Mouse (Mus musculus): ENCODE data around the gene Dchs1.

DNA sequence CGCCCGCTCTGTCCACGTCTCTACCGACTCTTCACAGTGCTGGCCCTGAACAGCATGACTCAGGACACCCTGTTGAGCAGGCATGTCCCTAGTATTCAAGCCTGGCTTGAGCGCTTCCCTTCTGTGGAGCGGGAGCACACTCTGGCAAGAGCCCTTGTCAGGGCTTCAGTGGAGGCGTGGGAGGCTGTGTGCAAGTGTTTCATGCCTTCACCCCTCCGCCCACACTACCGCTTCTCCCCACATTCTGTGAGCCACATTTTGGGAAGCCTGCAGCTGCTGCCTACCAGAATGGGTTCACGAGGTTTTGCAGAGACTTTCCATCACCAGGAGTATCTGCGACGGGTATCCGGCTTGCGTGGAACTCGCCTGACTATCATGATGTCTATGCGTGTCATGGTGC lies 84.3 kb downstream of the Dchs1 start:
- TF ChIP-seq CTCF (IDR thresholded peaks at IDR 0.05; ENCODE audit: borderline replicate concordance, insufficient read depth, low read length): no peak
- no peak for TF ChIP-seq POLR2A (IDR thresholded peaks at IDR 0.05; ENCODE audit: low read depth, low read length)

Data from embryonic fibroblast, embryonic 13.5 days (primary cell).